Mouse (Mus musculus) brain, embryonic 14.5 days (tissue): Measurements from ENCODE around the gene Apeh. TPM values are rescaled to one million over a fixed set of nuclear protein-coding genes. Genes with fewer than 3 reads are reported as not detected.

Experiments used
- DNase-seq: peaks from one replicate; pipeline ENCODE4 v3.0.0-alpha.2; 2011; ENCODE audit warnings: low read depth
- CTCF ChIP-seq: fragments of 200-500 bp; IDR thresholded peaks from 2 replicates; pipeline ENCODE4 v1.5.1; 2012; ENCODE audit warnings: inconsistent platforms, mild to moderate bottlenecking, moderate library complexity, borderline replicate concordance; ENCODE audit not compliant: insufficient read depth, insufficient read length; ENCODE audit errors: extremely low read depth
- POLR2A ChIP-seq: fragments of 200-500 bp; IDR thresholded peaks from 2 replicates; pipeline ENCODE4 v1.6.1; 2012; ENCODE audit warnings: mild to moderate bottlenecking, inconsistent platforms, borderline replicate concordance; ENCODE audit not compliant: poor library complexity, insufficient read depth, insufficient read length, severe bottlenecking; ENCODE audit errors: extremely low read depth
- polyA plus RNA-seq: library from polyadenylated mRNA; depleted of rRNA; stranded (reverse); fragments of >200 nt; gene quantifications from 2 replicates; pipeline ENCODE4 v1.2.3, GENCODE M21; 2012

The Apeh gene
- polyA plus RNA-seq, 1 experiment, result 65.1 TPM

- no peak for DNase-seq
- no peak for TF ChIP-seq POLR2A
- TF ChIP-seq CTCF, result no peak
Observed at GRCm38 (mm10) chr9:108115290-108116077, 21.1 kb upstream of the Apeh start.

- no peak for DNase-seq
- TF ChIP-seq POLR2A, result no peak
- TF ChIP-seq CTCF, result no peak
Observed at GRCm38 (mm10) chr9:108112719-108113340, 18.4 kb upstream of the Apeh start.

DNA sequence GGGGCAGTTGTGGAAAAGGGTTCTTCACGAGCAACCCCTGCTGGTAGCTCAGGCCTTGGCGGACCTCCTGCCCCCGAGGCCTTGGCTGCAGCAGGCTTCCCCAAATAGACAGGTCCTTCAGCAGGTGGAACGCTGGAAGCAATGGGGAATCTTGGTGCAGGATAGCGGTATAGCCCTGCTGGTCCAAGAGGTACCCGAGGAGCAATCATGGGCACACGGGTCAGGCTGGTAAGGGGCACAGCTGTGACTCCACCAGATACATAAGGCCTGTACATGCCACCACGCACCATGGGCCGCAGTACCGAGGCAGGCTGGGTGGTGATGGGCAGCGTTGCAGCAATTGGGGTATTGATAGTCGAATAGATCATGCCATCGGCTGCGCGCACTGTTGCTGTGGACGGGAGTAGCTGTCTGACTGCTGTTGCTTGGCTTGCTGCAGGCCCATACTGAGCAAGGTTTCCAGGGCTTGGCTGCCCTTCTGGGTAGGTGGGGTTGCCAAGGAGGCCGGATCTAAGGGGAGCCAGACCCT lies 17.3 kb upstream of the Apeh start:
- TF ChIP-seq CTCF, result no peak
- TF ChIP-seq POLR2A, result no peak
- no peak for DNase-seq

GRCm38 (mm10) chr9:108111101-108111592 lies 16.7 kb upstream of the Apeh start:
- peak; percentile 64 for DNase-seq
- TF ChIP-seq CTCF, result no peak

GRCm38 (mm10) chr9:108110160-108110559 lies 15.8 kb upstream of the Apeh start:
- DNase-seq, result no peak
- no peak for TF ChIP-seq CTCF
- no peak for TF ChIP-seq POLR2A

DNA sequence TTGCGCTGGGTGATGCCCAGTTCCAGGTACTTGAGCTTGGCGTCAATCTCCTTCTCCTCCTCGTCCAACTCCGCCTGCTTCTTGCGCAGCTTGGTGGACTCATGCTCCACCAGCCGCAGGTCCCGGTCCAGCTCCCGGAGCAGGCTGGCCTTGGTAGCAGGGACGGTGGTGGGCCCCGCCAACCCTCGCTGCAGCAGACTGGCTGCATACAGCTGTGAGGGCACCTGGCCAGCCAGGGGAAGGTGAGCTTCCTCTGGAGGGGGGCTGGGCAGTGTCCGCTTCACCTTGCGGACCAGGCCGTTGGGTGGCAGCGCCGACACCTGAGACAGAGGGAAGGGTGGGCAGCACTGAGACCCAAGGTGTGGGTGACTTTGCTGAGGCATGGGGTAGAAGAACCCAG lies 13.5 kb upstream of the Apeh start:
- TF ChIP-seq CTCF (no peak), POLR2A (no peak)
- DNase-seq, result no peak

DNA sequence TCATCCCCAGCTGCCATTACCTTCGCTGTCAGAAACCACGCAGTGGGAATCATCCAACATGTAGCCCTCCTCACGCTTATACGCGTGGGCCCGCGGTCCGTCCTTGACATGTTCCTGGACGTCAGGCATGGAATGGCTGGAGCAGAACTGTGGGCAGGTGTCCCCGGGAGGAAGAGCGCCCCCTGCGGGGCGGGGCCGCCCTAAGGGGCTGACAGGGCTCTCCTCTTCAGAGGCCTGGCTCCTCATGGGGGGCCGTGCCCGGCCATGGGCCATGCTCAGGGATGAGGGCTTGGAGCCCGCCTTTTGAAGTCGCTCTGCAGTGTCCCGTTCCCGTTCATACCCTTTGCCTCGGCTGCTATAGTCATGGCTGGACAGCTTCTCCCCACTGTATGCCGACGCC lies 11.7 kb upstream of the Apeh start:
- no peak for DNase-seq

GRCm38 (mm10) chr9:108105549-108105863 lies 11.1 kb upstream of the Apeh start:
- DNase-seq, result no peak
- TF ChIP-seq POLR2A (no peak), CTCF (no peak)

More for the DNA sequence above, 11.7 kb upstream of the Apeh start:
- TF ChIP-seq POLR2A (no peak), CTCF (no peak)

DNA sequence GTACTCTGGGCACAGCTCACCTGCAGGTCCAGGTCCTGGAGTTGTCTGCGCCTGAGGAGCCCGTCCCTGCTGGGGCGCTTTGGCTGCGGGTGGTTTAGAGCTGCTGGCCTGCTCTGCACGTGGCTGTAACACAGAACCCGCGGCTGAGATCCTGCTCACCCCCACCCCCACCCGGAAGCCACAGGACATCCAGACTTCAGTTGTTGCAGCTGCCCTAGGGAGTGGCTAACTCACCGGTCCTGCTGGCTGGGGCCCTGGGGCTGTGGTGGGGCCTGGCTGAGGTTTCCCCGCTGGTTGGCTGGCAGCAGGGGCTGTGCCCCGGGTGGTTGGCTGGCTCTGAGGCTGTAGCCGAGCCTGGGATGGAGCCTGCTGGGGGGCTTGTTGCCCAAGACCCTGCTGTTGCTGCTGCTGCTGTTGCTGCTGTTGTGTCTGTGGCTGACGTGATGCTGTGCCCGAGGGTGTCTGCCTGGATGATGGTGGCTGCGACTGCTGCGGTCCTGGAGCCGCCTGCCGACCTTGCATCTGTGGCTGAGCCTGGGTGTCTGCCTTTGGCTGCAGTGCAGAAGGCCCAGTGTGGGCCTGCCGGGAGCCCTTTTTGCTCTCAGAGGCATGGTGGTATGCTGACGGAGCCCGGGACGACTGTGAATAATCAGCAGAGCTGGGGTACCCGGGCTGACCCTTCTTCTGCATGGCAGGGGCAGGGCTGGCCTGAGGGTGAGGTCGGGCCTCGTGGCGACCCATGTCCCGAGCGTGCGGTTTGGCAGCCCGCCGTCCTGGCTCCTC lies 10.6 kb upstream of the Apeh start:
- no peak for DNase-seq
- TF ChIP-seq POLR2A, result no peak
- no peak for TF ChIP-seq CTCF

- DNase-seq, result no peak
- TF ChIP-seq CTCF (no peak), POLR2A (no peak)
Observed at GRCm38 (mm10) chr9:108099619-108100018, 5.2 kb upstream of the Apeh start.
